Mouse (Mus musculus): ENCODE data around the gene Gnai3. TPM values are rescaled to one million over a fixed set of nuclear protein-coding genes. Genes with fewer than 3 reads are reported as not detected.

Gnai3 gene
- polyA plus RNA-seq, 1 experiment from 2014 or later = 155 TPM

- no peak overlapping the region for H3K4me2 ChIP-seq (ENCODE audit: low read length)
- no peak overlapping the region for H3K9ac ChIP-seq (replicated peaks; ENCODE audit: low read depth, low read length)
- H3K27ac ChIP-seq (ENCODE audit: low read length) = no peak overlapping the region
- ATAC-seq = no peak
- no peak overlapping the region for H3K4me3 ChIP-seq (replicated peaks; ENCODE audit: low read length)
- no peaks in the 10 kb centered on the region for H3K36me3 ChIP-seq (ENCODE audit: control insufficient read depth, insufficient read depth)
- peaks cover 13% of the 10 kb centered on the region for H3K4me1 ChIP-seq (replicated peaks; ENCODE audit: control insufficient read depth, insufficient read depth, low read length)
- no peaks in the 10 kb centered on the region for H3K27me3 ChIP-seq (replicated peaks; ENCODE audit: control insufficient read depth, insufficient read depth, low read length)
- no peaks in the 10 kb centered on the region for H3K9me3 ChIP-seq (ENCODE audit: control insufficient read depth, low read length)
- 75% methylated on average over 2 of the region's 2 CpGs for WGBS
These were observed 55.4 kb downstream of the Gnai3 start for GRCm38 (mm10) chr3:108090561-108090960.

GRCm38 (mm10) chr3:108089916-108090315 lies 56.0 kb downstream of the Gnai3 start:
- Histone ChIP-seq H3K4me1 (replicated peaks; ENCODE audit: control insufficient read depth, insufficient read depth, low read length) (peaks cover 16% of the 10 kb centered on the region), H3K9me3 (ENCODE audit: control insufficient read depth, low read length) (no peaks in the 10 kb centered on the region), H3K36me3 (ENCODE audit: control insufficient read depth, insufficient read depth) (no peaks in the 10 kb centered on the region), H3K4me2 (ENCODE audit: low read length) (no peak overlapping the region), H3K27me3 (replicated peaks; ENCODE audit: control insufficient read depth, insufficient read depth, low read length) (no peaks in the 10 kb centered on the region), H3K4me3 (replicated peaks; ENCODE audit: low read length) (no peak overlapping the region), H3K9ac (replicated peaks; ENCODE audit: low read depth, low read length) (no peak overlapping the region), H3K27ac (ENCODE audit: low read length) (no peak overlapping the region)
- 39% methylated on average over 2 of the region's 2 CpGs for WGBS
- no peak for ATAC-seq

- no peak for ATAC-seq
- Histone ChIP-seq H3K9ac (replicated peaks; ENCODE audit: low read depth, low read length) (no peak overlapping the region), H3K36me3 (ENCODE audit: control insufficient read depth, insufficient read depth) (no peaks in the 10 kb centered on the region), H3K4me3 (replicated peaks; ENCODE audit: low read length) (no peak overlapping the region), H3K27ac (ENCODE audit: low read length) (no peak overlapping the region), H3K4me1 (replicated peaks; ENCODE audit: control insufficient read depth, insufficient read depth, low read length) (peaks cover 26% of the 10 kb centered on the region), H3K27me3 (replicated peaks; ENCODE audit: control insufficient read depth, insufficient read depth, low read length) (no peaks in the 10 kb centered on the region), H3K9me3 (ENCODE audit: control insufficient read depth, low read length) (no peaks in the 10 kb centered on the region), H3K4me2 (ENCODE audit: low read length) (no peak overlapping the region)
- 41% methylated on average over 5 of the region's 5 CpGs for WGBS
These were observed 57.0 kb downstream of the Gnai3 start for GRCm38 (mm10) chr3:108088842-108089380.

GRCm38 (mm10) chr3:108087329-108087728 lies 58.6 kb downstream of the Gnai3 start:
- no peak for ATAC-seq
- H3K27me3 ChIP-seq (replicated peaks; ENCODE audit: control insufficient read depth, insufficient read depth, low read length) = no peaks in the 10 kb centered on the region
- no peak overlapping the region for H3K4me2 ChIP-seq (ENCODE audit: low read length)
- H3K27ac ChIP-seq (ENCODE audit: low read length) = no peak overlapping the region
- no peaks in the 10 kb centered on the region for H3K36me3 ChIP-seq (ENCODE audit: control insufficient read depth, insufficient read depth)
- no peak overlapping the region for H3K4me3 ChIP-seq (replicated peaks; ENCODE audit: low read length)
- H3K4me1 ChIP-seq (replicated peaks; ENCODE audit: control insufficient read depth, insufficient read depth, low read length) = peaks cover 38% of the 10 kb centered on the region
- H3K9me3 ChIP-seq (ENCODE audit: control insufficient read depth, low read length) = no peaks in the 10 kb centered on the region
- no peak overlapping the region for H3K9ac ChIP-seq (replicated peaks; ENCODE audit: low read depth, low read length)
- 87% methylated on average over 3 of the region's 3 CpGs for WGBS

GRCm38 (mm10) chr3:108086470-108086979 lies 59.4 kb downstream of the Gnai3 start, which contains the start of gene Ampd2:
Gene Ampd2 (minus strand): TSS chr3:108086651.
- Histone ChIP-seq H3K4me1 (replicated peaks; ENCODE audit: control insufficient read depth, insufficient read depth, low read length) (peaks cover 43% of the 10 kb centered on the region), H3K4me2 (ENCODE audit: low read length) (peak within 1 kb of the TSS; percentile 100), H3K9me3 (ENCODE audit: control insufficient read depth, low read length) (no peaks in the 10 kb centered on the region), H3K4me3 (replicated peaks; ENCODE audit: low read length) (peak within 1 kb of the TSS; percentile 62), H3K27me3 (replicated peaks; ENCODE audit: control insufficient read depth, insufficient read depth, low read length) (no peaks in the 10 kb centered on the region), H3K9ac (replicated peaks; ENCODE audit: low read depth, low read length) (peak within 1 kb of the TSS; percentile 69), H3K36me3 (ENCODE audit: control insufficient read depth, insufficient read depth) (no peaks in the 10 kb centered on the region), H3K27ac (ENCODE audit: low read length) (peak within 1 kb of the TSS; percentile 57)
- no peak for ATAC-seq
- under 1% methylated on average over 29 of the region's 29 CpGs for WGBS

GRCm38 (mm10) chr3:108085721-108086469 lies 60.1 kb downstream of the Gnai3 start:
- peak; percentile 47 for ATAC-seq
- H3K27me3 ChIP-seq (replicated peaks; ENCODE audit: control insufficient read depth, insufficient read depth, low read length) = no peaks in the 10 kb centered on the region
- under 1% methylated on average over 31 of the region's 31 CpGs for WGBS
- peak overlapping the region; percentile 62 for H3K4me3 ChIP-seq (replicated peaks; ENCODE audit: low read length)
- H3K9me3 ChIP-seq (ENCODE audit: control insufficient read depth, low read length) = no peaks in the 10 kb centered on the region
- peak overlapping the region; percentile 57 for H3K27ac ChIP-seq (ENCODE audit: low read length)
- H3K4me2 ChIP-seq (ENCODE audit: low read length) = peak overlapping the region; percentile 100
- H3K9ac ChIP-seq (replicated peaks; ENCODE audit: low read depth, low read length) = peak overlapping the region; percentile 69
- H3K4me1 ChIP-seq (replicated peaks; ENCODE audit: control insufficient read depth, insufficient read depth, low read length) = peaks cover 43% of the 10 kb centered on the region
- no peaks in the 10 kb centered on the region for H3K36me3 ChIP-seq (ENCODE audit: control insufficient read depth, insufficient read depth)

GRCm38 (mm10) chr3:108085281-108085720 lies 60.6 kb downstream of the Gnai3 start:
- ATAC-seq = peak; percentile 90
- 0% methylated on average over 14 of the region's 14 CpGs for WGBS
- H3K4me1 ChIP-seq (replicated peaks; ENCODE audit: control insufficient read depth, insufficient read depth, low read length) = peaks cover 43% of the 10 kb centered on the region

GRCm38 (mm10) chr3:108084767-108085270 lies 61.1 kb downstream of the Gnai3 start:
- ATAC-seq = peak; percentile 34
- peak overlapping the region; percentile 62 for H3K4me3 ChIP-seq (replicated peaks; ENCODE audit: low read length)
- H3K4me1 ChIP-seq (replicated peaks; ENCODE audit: control insufficient read depth, insufficient read depth, low read length) = peaks cover 43% of the 10 kb centered on the region

More at GRCm38 (mm10) chr3:108085281-108085720, 60.6 kb downstream of the Gnai3 start:
- peak overlapping the region; percentile 62 for H3K4me3 ChIP-seq (replicated peaks; ENCODE audit: low read length)
- peak overlapping the region; percentile 57 for H3K27ac ChIP-seq (ENCODE audit: low read length)
- peak overlapping the region; percentile 100 for H3K4me2 ChIP-seq (ENCODE audit: low read length)
- H3K9ac ChIP-seq (replicated peaks; ENCODE audit: low read depth, low read length) = peak overlapping the region; percentile 69
- no peaks in the 10 kb centered on the region for H3K27me3 ChIP-seq (replicated peaks; ENCODE audit: control insufficient read depth, insufficient read depth, low read length)
- no peaks in the 10 kb centered on the region for H3K36me3 ChIP-seq (ENCODE audit: control insufficient read depth, insufficient read depth)
- no peaks in the 10 kb centered on the region for H3K9me3 ChIP-seq (ENCODE audit: control insufficient read depth, low read length)

GRCm38 (mm10) chr3:108083904-108084407 lies 62.0 kb downstream of the Gnai3 start:
- 76% methylated on average over 4 of the region's 4 CpGs for WGBS
- Histone ChIP-seq H3K4me3 (replicated peaks; ENCODE audit: low read length) (no peak overlapping the region), H3K9ac (replicated peaks; ENCODE audit: low read depth, low read length) (no peak overlapping the region), H3K27me3 (replicated peaks; ENCODE audit: control insufficient read depth, insufficient read depth, low read length) (no peaks in the 10 kb centered on the region), H3K4me1 (replicated peaks; ENCODE audit: control insufficient read depth, insufficient read depth, low read length) (peaks cover 43% of the 10 kb centered on the region), H3K27ac (ENCODE audit: low read length) (no peak overlapping the region), H3K9me3 (ENCODE audit: control insufficient read depth, low read length) (no peaks in the 10 kb centered on the region), H3K36me3 (ENCODE audit: control insufficient read depth, insufficient read depth) (no peaks in the 10 kb centered on the region), H3K4me2 (ENCODE audit: low read length) (peak overlapping the region; percentile 7)
- ATAC-seq = no peak

More at GRCm38 (mm10) chr3:108084767-108085270, 61.1 kb downstream of the Gnai3 start:
- Histone ChIP-seq H3K9me3 (ENCODE audit: control insufficient read depth, low read length) (no peaks in the 10 kb centered on the region), H3K27me3 (replicated peaks; ENCODE audit: control insufficient read depth, insufficient read depth, low read length) (no peaks in the 10 kb centered on the region), H3K9ac (replicated peaks; ENCODE audit: low read depth, low read length) (peak overlapping the region; percentile 69), H3K27ac (ENCODE audit: low read length) (peak overlapping the region; percentile 57; the same call in 1 of the 2 replicates), H3K4me2 (ENCODE audit: low read length) (peak overlapping the region; percentile 100), H3K36me3 (ENCODE audit: control insufficient read depth, insufficient read depth) (no peaks in the 10 kb centered on the region)
- WGBS = 11% methylated on average over 13 of the region's 13 CpGs
